19 mouse cellular contexts compared by ENCODE assay signal in the genomic region with DNA sequence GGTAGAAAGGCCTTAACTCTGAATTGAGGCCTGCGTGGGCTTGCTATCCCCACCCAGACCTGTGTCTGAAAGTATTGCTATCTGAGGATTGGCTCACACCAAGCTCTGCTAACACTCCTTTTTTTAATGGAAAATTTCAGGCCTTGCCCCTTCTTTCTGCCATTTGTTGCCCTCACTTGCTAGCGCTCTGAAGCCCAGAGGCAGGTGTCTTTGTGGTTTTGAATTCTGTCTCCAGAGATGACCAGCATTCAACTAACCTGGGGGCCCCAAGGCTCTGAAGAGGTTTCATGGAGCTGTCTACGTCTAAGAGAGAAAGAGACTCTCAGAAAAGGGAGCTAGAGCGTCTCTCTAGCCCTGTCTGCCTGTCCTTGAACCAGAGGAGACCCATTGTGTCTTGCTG. TPM values are rescaled to one million over a fixed set of nuclear protein-coding genes. Genes with fewer than 3 reads are reported as not detected.
DNase-seq lines count a peak whose midpoint lies in the region; ATAC-seq and TF ChIP-seq lines count a peak whose summit lies in the region.
"Had no signal": no experiment of that assay in that cellular context is flagged by ENCODE, and none has a peak within 500 bp of the region (broad histone marks: within the 10 kb centered on the region; RNA-seq: fewer than 3 reads in every experiment).

No protein-coding gene starts in this region.

- H3K9ac ChIP-seq in heart, adult 2 months (ENCODE audit: low read depth, low read length) = no peak overlapping the region
- no peak overlapping the region for H3K9ac ChIP-seq in hindbrain, embryonic 13.5 days
- H3K9ac ChIP-seq in hindbrain, postnatal 0 days (replicated peaks; ENCODE audit: low read length) = no peak overlapping the region
- H3K9ac ChIP-seq: embryonic facial prominence, embryonic 12.5 days; forebrain, embryonic 15.5 days; liver, postnatal 0 days had no signal

- no peak overlapping the region for H3K4me2 ChIP-seq in hindbrain, embryonic 13.5 days
- no peak overlapping the region for H3K4me2 ChIP-seq in hindbrain, postnatal 0 days (ENCODE audit: low read depth, low read length)
- H3K4me2 ChIP-seq: embryonic facial prominence, embryonic 12.5 days; forebrain, embryonic 15.5 days had no signal

- TF ChIP-seq EP300 in heart, adult 2 months (IDR thresholded peaks at IDR 0.05; ENCODE audit: insufficient read depth, low read depth, low read length) = no peak

- no peak for ATAC-seq in hindbrain, embryonic 13.5 days (ENCODE audit: low FRiP score)
- ATAC-seq in hindbrain, postnatal 0 days = no peak
- ATAC-seq: forebrain, embryonic 15.5 days; inflammation-experienced regulatory T-cells, adult 6 months; liver, postnatal 0 days had no signal

- H3K36me3 ChIP-seq in heart, adult 2 months (ENCODE audit: control insufficient read depth, insufficient read depth, low read length) = no peaks in the 10 kb centered on the region; the same call in none of the 2 replicates
- peaks cover 76% of the 10 kb centered on the region for H3K36me3 ChIP-seq in hindbrain, embryonic 13.5 days
- H3K36me3 ChIP-seq in hindbrain, postnatal 0 days (ENCODE audit: insufficient read depth, low read length) = peaks cover 55% of the 10 kb centered on the region

- no peaks in the 10 kb centered on the region for H3K79me2 ChIP-seq in heart, adult 2 months (replicated peaks; ENCODE audit: control insufficient read depth, insufficient read depth, low read length)

- peak overlapping the region; percentile 47 for H3K27ac ChIP-seq in heart, adult 2 months
- H3K27ac ChIP-seq in hindbrain, embryonic 13.5 days = peak overlapping the region; percentile 10; the same call in 1 of the 2 replicates
- no peak overlapping the region for H3K27ac ChIP-seq in hindbrain, postnatal 0 days
- H3K27ac ChIP-seq: forebrain, embryonic 15.5 days had no signal

- WGBS in heart, adult 2 months = 92% methylated on average over 4 of the region's 4 CpGs
- 96% methylated on average over 4 of the region's 4 CpGs for WGBS in hindbrain, embryonic 13.5 days
- WGBS in hindbrain, postnatal 0 days = 91% methylated on average over 4 of the region's 4 CpGs

- no peak overlapping the region for H3K4me3 ChIP-seq in heart, adult 2 months
- H3K4me3 ChIP-seq in hindbrain, embryonic 13.5 days = no peak overlapping the region
- no peak overlapping the region for H3K4me3 ChIP-seq in hindbrain, postnatal 0 days (ENCODE audit: low read length)
- H3K4me3 ChIP-seq: embryonic facial prominence, embryonic 12.5 days; forebrain, embryonic 15.5 days had no signal

- intact Hi-C loops in heart, adult 2 months (cut with DNase I) = no loop called here
- intact Hi-C loops in heart, postnatal 10 days (cut with DNase I) = no loop called here

- no peaks in the 10 kb centered on the region for H3K9me3 ChIP-seq in hindbrain, embryonic 13.5 days
- H3K9me3 ChIP-seq in hindbrain, postnatal 0 days (ENCODE audit: low read length) = no peaks in the 10 kb centered on the region
- H3K9me3 ChIP-seq: embryonic facial prominence, embryonic 12.5 days; forebrain, embryonic 15.5 days had no signal

- no peak for TF ChIP-seq CTCF in heart, adult 2 months (IDR thresholded peaks at IDR 0.05)
- no peak for TF ChIP-seq CTCF in hindbrain, postnatal 0 days (IDR thresholded peaks at IDR 0.05; ENCODE audit: low read depth)

- DNase-seq in heart, adult 2 months = no peak
- no peak for DNase-seq in heart, postnatal 10 days
- no peak for DNase-seq in hindbrain, postnatal 0 days (ENCODE audit: low spot score)
- peak; percentile 1 for DNase-seq in right cerebral cortex, postnatal 14 days
- DNase-seq in right cerebral cortex, adult 18-20 months = no peak
- DNase-seq in frontal cortex, postnatal 10 days (ENCODE audit: low spot score in 2 of 2) = no peak
- DNase-seq: adrenal gland, adult 2 months; B cell, adult 2 months; cerebellum, adult 9-10 months; kidney, adult 2 months; liver, postnatal 0 days; midbrain, embryonic 14.5 days; spleen, adult 18-20 months; thymus, adult 2 months had no signal

- H3K27me3 ChIP-seq in heart, adult 2 months (ENCODE audit: control insufficient read depth, insufficient read depth, low read length) = no peaks in the 10 kb centered on the region
- no peaks in the 10 kb centered on the region for H3K27me3 ChIP-seq in hindbrain, embryonic 13.5 days
- H3K27me3 ChIP-seq in hindbrain, postnatal 0 days (ENCODE audit: insufficient read depth, low read length) = no peaks in the 10 kb centered on the region
- H3K27me3 ChIP-seq: embryonic facial prominence, embryonic 12.5 days; forebrain, embryonic 15.5 days had no signal

- H3K4me1 ChIP-seq in heart, adult 2 months (ENCODE audit: control insufficient read depth, insufficient read depth, low read length) = peaks cover 10% of the 10 kb centered on the region
- no peaks in the 10 kb centered on the region for H3K4me1 ChIP-seq in hindbrain, embryonic 13.5 days (replicated peaks)
- H3K4me1 ChIP-seq in hindbrain, postnatal 0 days (ENCODE audit: insufficient read depth, low read length) = no peaks in the 10 kb centered on the region
- H3K4me1 ChIP-seq: embryonic facial prominence, embryonic 12.5 days; forebrain, embryonic 15.5 days had no signal

- TF ChIP-seq POLR2A in heart, adult 2 months (IDR thresholded peaks at IDR 0.05; ENCODE audit: insufficient read depth, low read depth, low read length) = no peak

RNA-seq across cellular contexts. Expression of gene Plcd3, which starts 33.2 kb away (rescaled TPM):
- total RNA-seq in heart, adult 2 months (2021) = 10 to 100 TPM; 13.7 to 14.0 TPM
- polyA plus RNA-seq in heart, adult 2 months (2012; rRNA removed) = 20.6 and 22.3 TPM in 2 replicates
- 10 to 100 TPM; 26.7 to 27.7 TPM for total RNA-seq in heart, postnatal 10 days (2021)
- 1.5 and 1.9 TPM in 2 replicates for polyA plus RNA-seq in hindbrain, embryonic 13.5 days (2015; fragmentation: Nextera tagmentation; extraction: Ambion mirVana)
- 9.4 and 13.8 TPM in 2 replicates for total RNA-seq in hindbrain, postnatal 0 days (2014; rRNA removed)
- 3.9 and 4.8 TPM in 2 replicates for polyA plus RNA-seq in hindbrain, postnatal 0 days (2015; fragmentation: Nextera tagmentation; extraction: Ambion mirVana)
- total RNA-seq: megakaryocyte, adult 5-6 weeks had no signal
- polyA plus RNA-seq: inflammation-experienced regulatory T-cells, adult 6 months had no signal

RNA-seq across cellular contexts. Expression of gene Acbd4, which starts 33.2 kb away (rescaled TPM):
- 10 to 100 TPM; 27.8 to 38.1 TPM for total RNA-seq in heart, adult 2 months (2021)
- polyA plus RNA-seq in heart, adult 2 months (2012; rRNA removed) = 27.5 and 27.8 TPM in 2 replicates
- 10 to 100 TPM; 35.5 to 37.4 TPM for total RNA-seq in heart, postnatal 10 days (2021)
- polyA plus RNA-seq in hindbrain, embryonic 13.5 days (2015; fragmentation: Nextera tagmentation; extraction: Ambion mirVana) = 7.3 and 9.0 TPM in 2 replicates
- total RNA-seq in hindbrain, postnatal 0 days (2014; rRNA removed) = 13.2 and 19.0 TPM in 2 replicates
- 18.5 and 20.8 TPM in 2 replicates for polyA plus RNA-seq in hindbrain, postnatal 0 days (2015; fragmentation: Nextera tagmentation; extraction: Ambion mirVana)

RNA-seq across cellular contexts. Expression of gene Dcakd, which starts 40.1 kb away (rescaled TPM):
- 10 to 100 TPM; 69.3 to 75.0 TPM for total RNA-seq in heart, adult 2 months (2021)
- polyA plus RNA-seq in heart, adult 2 months (2012; rRNA removed) = 122 and 139 TPM in 2 replicates
- total RNA-seq in heart, postnatal 10 days (2021) = 10 to 100 TPM; 62.5 to 70.5 TPM
- polyA plus RNA-seq in hindbrain, embryonic 13.5 days (2015; fragmentation: Nextera tagmentation; extraction: Ambion mirVana) = 164 and 165 TPM in 2 replicates
- 176 and 187 TPM in 2 replicates for total RNA-seq in hindbrain, postnatal 0 days (2014; rRNA removed)
- polyA plus RNA-seq in hindbrain, postnatal 0 days (2015; fragmentation: Nextera tagmentation; extraction: Ambion mirVana) = 138 and 149 TPM in 2 replicates

RNA-seq across cellular contexts. Expression of gene Nmt1, which starts 40.3 kb away (rescaled TPM):
- 10 to 100 TPM; 60.5 to 67.2 TPM for total RNA-seq in heart, adult 2 months (2021)
- 37.1 and 55.3 TPM in 2 replicates for polyA plus RNA-seq in heart, adult 2 months (2012; rRNA removed)
- 10 to 100 TPM; 61.4 to 63.2 TPM for total RNA-seq in heart, postnatal 10 days (2021)
- 37.8 and 44.5 TPM in 2 replicates for polyA plus RNA-seq in hindbrain, embryonic 13.5 days (2015; fragmentation: Nextera tagmentation; extraction: Ambion mirVana)
- total RNA-seq in hindbrain, postnatal 0 days (2014; rRNA removed) = 61.0 and 71.5 TPM in 2 replicates
- 39.8 and 45.3 TPM in 2 replicates for polyA plus RNA-seq in hindbrain, postnatal 0 days (2015; fragmentation: Nextera tagmentation; extraction: Ambion mirVana)

RNA-seq across cellular contexts. Expression of gene Hexim1, which starts 47.8 kb away (rescaled TPM):
- total RNA-seq in heart, adult 2 months (2021) = 10 to 100 TPM; 18.2 to 19.3 TPM
- 7.8 and 9.0 TPM in 2 replicates for polyA plus RNA-seq in heart, adult 2 months (2012; rRNA removed)
- total RNA-seq in heart, postnatal 10 days (2021) = 10 to 100 TPM; 20.4 to 22.6 TPM
- 3.6 and 4.3 TPM in 2 replicates for polyA plus RNA-seq in hindbrain, embryonic 13.5 days (2015; fragmentation: Nextera tagmentation; extraction: Ambion mirVana)
- total RNA-seq in hindbrain, postnatal 0 days (2014; rRNA removed) = 15.1 and 15.8 TPM in 2 replicates
- polyA plus RNA-seq in hindbrain, postnatal 0 days (2015; fragmentation: Nextera tagmentation; extraction: Ambion mirVana) = 4.4 and 5.1 TPM in 2 replicates
